Mouse (Mus musculus): Measurements from ENCODE around the gene Hmcn2. TPM values are rescaled to one million over a fixed set of nuclear protein-coding genes. Genes with fewer than 3 reads are reported as not detected.

The Hmcn2 gene
- polyA plus RNA-seq, 1 experiment from 2014 or later: 4.1 TPM

GRCm38 (mm10) chr2:31284531-31284930, 29.7 kb upstream of the Hmcn2 start:
- Histone ChIP-seq H3K9me3 (no peaks in the 10 kb centered on the region), H3K4me2 (no peak overlapping the region)
- 82% methylated on average over 5 of the region's 5 CpGs for WGBS

GRCm38 (mm10) chr2:31291421-31291820, 22.8 kb upstream of the Hmcn2 start:
- Histone ChIP-seq H3K4me3 (replicated peaks) (no peak overlapping the region), H3K36me3 (0 out of 2 replicates have a peak, but pooled peaks cover 7% of the 10 kb centered on the region), H3K27me3 (replicated peaks) (no peaks in the 10 kb centered on the region), H3K4me1 (no peaks in the 10 kb centered on the region), H3K4me2 (no peak overlapping the region), H3K9ac (no peak overlapping the region), H3K27ac (no peak overlapping the region), H3K9me3 (no peaks in the 10 kb centered on the region)
- no peak for ATAC-seq (ENCODE audit: insufficient read depth, low FRiP score, low read depth)
- 10% methylated on average over 6 of the region's 6 CpGs for WGBS

More at GRCm38 (mm10) chr2:31284531-31284930, 29.7 kb upstream of the Hmcn2 start:
- Histone ChIP-seq H3K36me3 (peaks cover 13% of the 10 kb centered on the region), H3K27me3 (replicated peaks) (no peaks in the 10 kb centered on the region), H3K4me1 (no peaks in the 10 kb centered on the region), H3K27ac (no peak overlapping the region), H3K4me3 (replicated peaks) (no peak overlapping the region), H3K9ac (no peak overlapping the region)
- ATAC-seq (ENCODE audit: insufficient read depth, low FRiP score, low read depth): no peak

- Histone ChIP-seq H3K9me3 (no peaks in the 10 kb centered on the region), H3K4me2 (no peak overlapping the region), H3K4me3 (replicated peaks) (no peak overlapping the region), H3K27ac (no peak overlapping the region), H3K36me3 (0 out of 2 replicates have a peak, but pooled peaks cover 3% of the 10 kb centered on the region), H3K4me1 (0 out of 2 replicates have a peak, but pooled peaks cover 6% of the 10 kb centered on the region), H3K27me3 (replicated peaks) (no peaks in the 10 kb centered on the region), H3K9ac (no peak overlapping the region)
- WGBS: 1% methylated on average over 4 of the region's 4 CpGs
- ATAC-seq (ENCODE audit: insufficient read depth, low FRiP score, low read depth): no peak
These were observed 19.2 kb upstream of the Hmcn2 start for GRCm38 (mm10) chr2:31294985-31295384.

DNA sequence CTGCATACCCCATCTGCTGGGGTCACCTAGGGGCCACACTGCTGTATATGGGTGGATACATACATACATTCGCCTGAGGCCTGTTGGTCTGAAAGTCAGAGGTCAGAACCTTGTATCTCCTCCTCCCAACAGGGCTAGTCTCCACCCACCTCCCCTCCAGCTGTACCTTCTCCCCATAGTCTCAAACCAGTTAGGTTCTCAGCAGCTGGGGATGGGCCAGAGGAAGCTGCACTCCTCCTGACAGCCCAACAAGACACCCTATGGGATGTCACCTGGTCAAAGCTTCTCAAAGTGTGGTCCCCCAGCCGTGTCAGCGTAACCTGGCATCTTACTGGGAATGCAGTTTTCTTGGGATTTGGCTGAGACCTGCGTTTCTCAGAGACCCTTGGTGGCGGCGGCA, 17.8 kb upstream of the Hmcn2 start:
- Histone ChIP-seq H3K4me3 (replicated peaks) (no peak overlapping the region), H3K9ac (no peak overlapping the region), H3K9me3 (no peaks in the 10 kb centered on the region), H3K4me1 (0 out of 2 replicates have a peak, but pooled peaks cover 6% of the 10 kb centered on the region), H3K27ac (no peak overlapping the region), H3K4me2 (no peak overlapping the region), H3K27me3 (replicated peaks) (no peaks in the 10 kb centered on the region), H3K36me3 (0 out of 2 replicates have a peak, but pooled peaks cover 3% of the 10 kb centered on the region)
- WGBS: 81% methylated on average over 6 of the region's 6 CpGs
- ATAC-seq (ENCODE audit: insufficient read depth, low FRiP score, low read depth): no peak

GRCm38 (mm10) chr2:31297602-31298268, 16.5 kb upstream of the Hmcn2 start:
- peak overlapping the region; percentile 55 for H3K4me2 ChIP-seq
- peak overlapping the region; percentile 49 for H3K4me3 ChIP-seq (replicated peaks)
- no peaks in the 10 kb centered on the region for H3K36me3 ChIP-seq
- 0 out of 2 replicates have a peak overlapping the region, but pooled peaks have one; percentile 21 for H3K9ac ChIP-seq
- WGBS: 6% methylated on average over 17 of the region's 17 CpGs
- 0 out of 2 replicates have a peak, but pooled peaks cover 6% of the 10 kb centered on the region for H3K4me1 ChIP-seq
- H3K27me3 ChIP-seq (replicated peaks): no peaks in the 10 kb centered on the region
- no peak overlapping the region for H3K27ac ChIP-seq
- peak; percentile 82 for ATAC-seq (ENCODE audit: insufficient read depth, low FRiP score, low read depth)
- no peaks in the 10 kb centered on the region for H3K9me3 ChIP-seq

- Histone ChIP-seq H3K27ac (no peak overlapping the region), H3K27me3 (replicated peaks) (no peaks in the 10 kb centered on the region), H3K36me3 (no peaks in the 10 kb centered on the region), H3K4me3 (replicated peaks) (peak overlapping the region; percentile 49; the same call in 1 of the 2 replicates), H3K9ac (no peak overlapping the region), H3K4me2 (peak overlapping the region; percentile 55; the same call in 1 of the 2 replicates), H3K4me1 (0 out of 2 replicates have a peak, but pooled peaks cover 6% of the 10 kb centered on the region), H3K9me3 (no peaks in the 10 kb centered on the region)
- ATAC-seq (ENCODE audit: insufficient read depth, low FRiP score, low read depth): no peak
- 36% methylated on average over 4 of the region's 4 CpGs for WGBS
These were observed 15.4 kb upstream of the Hmcn2 start for GRCm38 (mm10) chr2:31298814-31299213.

- Histone ChIP-seq H3K4me3 (replicated peaks) (no peak overlapping the region), H3K27me3 (replicated peaks) (no peaks in the 10 kb centered on the region), H3K4me2 (0 out of 2 replicates have a peak overlapping the region, but pooled peaks have one; percentile 13), H3K36me3 (no peaks in the 10 kb centered on the region), H3K9me3 (no peaks in the 10 kb centered on the region), H3K9ac (no peak overlapping the region), H3K27ac (no peak overlapping the region), H3K4me1 (0 out of 2 replicates have a peak, but pooled peaks cover 6% of the 10 kb centered on the region)
- ATAC-seq (ENCODE audit: insufficient read depth, low FRiP score, low read depth): no peak
- WGBS: 27% methylated on average over 4 of the region's 4 CpGs
These were observed 14.9 kb upstream of the Hmcn2 start for GRCm38 (mm10) chr2:31299266-31299665.

- WGBS: 73% methylated on average over 10 of the region's 10 CpGs
- H3K4me1 ChIP-seq: 0 out of 2 replicates have a peak, but pooled peaks cover 6% of the 10 kb centered on the region
These were observed 14.2 kb upstream of the Hmcn2 start for GRCm38 (mm10) chr2:31299996-31300395.

DNA sequence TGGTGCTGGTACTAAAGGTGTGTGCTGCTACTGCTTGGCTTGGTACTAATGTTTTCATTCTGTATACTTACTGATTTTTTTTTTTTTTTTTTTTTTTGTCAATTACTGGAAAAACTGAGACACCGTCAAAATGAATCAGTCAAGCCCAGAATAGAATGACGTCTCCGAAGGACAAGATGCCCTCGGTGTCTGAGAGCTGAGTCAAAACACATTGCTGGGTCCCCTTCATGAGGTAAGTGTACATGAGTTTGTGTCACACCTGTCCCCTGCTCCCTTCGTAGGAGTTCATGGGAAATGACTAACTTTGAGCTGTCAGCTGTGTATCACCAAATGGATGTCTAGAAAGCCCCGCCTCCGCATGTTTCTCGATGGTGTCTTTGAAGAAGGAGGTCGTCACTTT, 11.0 kb upstream of the Hmcn2 start:
- Histone ChIP-seq H3K27ac (no peak overlapping the region), H3K9ac (no peak overlapping the region), H3K4me3 (replicated peaks) (no peak overlapping the region), H3K4me1 (0 out of 2 replicates have a peak, but pooled peaks cover 10% of the 10 kb centered on the region), H3K36me3 (no peaks in the 10 kb centered on the region), H3K4me2 (no peak overlapping the region), H3K9me3 (no peaks in the 10 kb centered on the region), H3K27me3 (replicated peaks) (no peaks in the 10 kb centered on the region)
- no peak for ATAC-seq (ENCODE audit: insufficient read depth, low FRiP score, low read depth)
- 72% methylated on average over 9 of the region's 9 CpGs for WGBS

More at GRCm38 (mm10) chr2:31299996-31300395, 14.2 kb upstream of the Hmcn2 start:
- H3K36me3 ChIP-seq: no peaks in the 10 kb centered on the region
- H3K27me3 ChIP-seq (replicated peaks): no peaks in the 10 kb centered on the region
- no peak for ATAC-seq (ENCODE audit: insufficient read depth, low FRiP score, low read depth)
- no peak overlapping the region for H3K9ac ChIP-seq
- no peak overlapping the region for H3K4me2 ChIP-seq
- no peak overlapping the region for H3K4me3 ChIP-seq (replicated peaks)
- H3K9me3 ChIP-seq: no peaks in the 10 kb centered on the region
- H3K27ac ChIP-seq: no peak overlapping the region

- ATAC-seq (ENCODE audit: insufficient read depth, low FRiP score, low read depth): no peak
These were observed 10.0 kb upstream of the Hmcn2 start for GRCm38 (mm10) chr2:31304191-31304590.

GRCm38 (mm10) chr2:31304801-31305665, 9.2 kb upstream of the Hmcn2 start:
- Histone ChIP-seq H3K27ac (no peak overlapping the region), H3K4me1 (0 out of 2 replicates have a peak, but pooled peaks cover 5% of the 10 kb centered on the region), H3K4me2 (no peak overlapping the region), H3K9ac (no peak overlapping the region), H3K36me3 (no peaks in the 10 kb centered on the region), H3K4me3 (replicated peaks) (no peak overlapping the region), H3K9me3 (no peaks in the 10 kb centered on the region), H3K27me3 (replicated peaks) (no peaks in the 10 kb centered on the region)
- 70% methylated on average over 22 of the region's 22 CpGs for WGBS
- ATAC-seq (ENCODE audit: insufficient read depth, low FRiP score, low read depth): no peak

More at GRCm38 (mm10) chr2:31304191-31304590, 10.0 kb upstream of the Hmcn2 start:
- WGBS: 59% methylated on average over 9 of the region's 9 CpGs
- H3K4me3 ChIP-seq (replicated peaks): no peak overlapping the region
- H3K9ac ChIP-seq: no peak overlapping the region
- no peaks in the 10 kb centered on the region for H3K36me3 ChIP-seq
- 0 out of 2 replicates have a peak, but pooled peaks cover 5% of the 10 kb centered on the region for H3K4me1 ChIP-seq
- no peaks in the 10 kb centered on the region for H3K9me3 ChIP-seq
- H3K27me3 ChIP-seq (replicated peaks): no peaks in the 10 kb centered on the region
- no peak overlapping the region for H3K4me2 ChIP-seq
- no peak overlapping the region for H3K27ac ChIP-seq
